Mouse (Mus musculus) kidney, embryonic 15.5 days (tissue): ENCODE results near the gene Rhoj. TPM values are rescaled to one million over a fixed set of nuclear protein-coding genes. Genes with fewer than 3 reads are reported as not detected.

Experiments used
- ATAC-seq: fragments of 200-750 bp; cut with Nextera tagmentation; replicated peaks from 2 replicates; pipeline ENCODE4 v1.8.0; 2017; ENCODE audit warnings: moderate TSS enrichment; ENCODE audit not compliant: low FRiP score
- H3K27ac ChIP-seq: fragments of 300-500 bp; sonication (generic); 2 replicates; pipeline ENCODE4 v1.5.1; 2015; ENCODE audit warnings: mild to moderate bottlenecking, inconsistent platforms
- H3K27me3 ChIP-seq: fragments of 300-500 bp; sonication (generic); 2 replicates; pipeline ENCODE4 v1.6.1; 2015; ENCODE audit warnings: inconsistent platforms
- H3K36me3 ChIP-seq: fragments of 300-500 bp; sonication (generic); 2 replicates; pipeline ENCODE4 v1.6.1; 2015; ENCODE audit warnings: inconsistent platforms
- H3K4me1 ChIP-seq: fragments of 300-500 bp; sonication (generic); 2 replicates; pipeline ENCODE4 v1.6.1; 2015; ENCODE audit warnings: inconsistent platforms
- H3K4me2 ChIP-seq: fragments of 300-500 bp; sonication (generic); 2 replicates; pipeline ENCODE4 v1.6.1; 2015; ENCODE audit warnings: moderate library complexity, mild to moderate bottlenecking, inconsistent platforms
- H3K4me3 ChIP-seq: fragments of 300-500 bp; sonication (generic); replicated peaks from 2 replicates; pipeline ENCODE4 v1.5.1; 2015; ENCODE audit warnings: mild to moderate bottlenecking, inconsistent platforms
- H3K9ac ChIP-seq: fragments of 300-500 bp; sonication (generic); 2 replicates; pipeline ENCODE4 v1.6.1; 2015; ENCODE audit warnings: mild to moderate bottlenecking, inconsistent platforms
- H3K9me3 ChIP-seq: fragments of 300-500 bp; sonication (generic); replicated peaks from 2 replicates; pipeline ENCODE4 v1.6.1; 2016; ENCODE audit warnings: inconsistent platforms
- WGBS: fragments of 180-500 bp; shearing (Covaris S2); methylation state at CpG from one replicate; pipeline ENCODE4 v1.1.7; 2015; ENCODE audit warnings: mixed read lengths; 5-methylcytosine and 5-hydroxymethylcytosine counted together
- polyA plus RNA-seq: library from polyadenylated mRNA; unstranded; fragments of >200 nt; fragmentation: Nextera tagmentation; extraction: Ambion mirVana; gene quantifications from 2 replicates; pipeline ENCODE4 v1.2.1, GENCODE M21; 2015

Gene Rhoj
- polyA plus RNA-seq, 1 experiment from 2014 or later = 59.7 TPM

GRCm38 (mm10) chr12:75369418-75369851 lies 61.3 kb downstream of the Rhoj start:
- Histone ChIP-seq H3K36me3 (no peaks in the 10 kb centered on the region), H3K27me3 (no peaks in the 10 kb centered on the region), H3K4me3 (no peak overlapping the region), H3K4me2 (no peak overlapping the region), H3K4me1 (peaks cover 7% of the 10 kb centered on the region; the same call in 1 of the 2 replicates), H3K27ac (no peak overlapping the region), H3K9me3 (no peaks in the 10 kb centered on the region), H3K9ac (no peak overlapping the region)
- WGBS = 49% methylated on average over 2 of the region's 2 CpGs
- no peak for ATAC-seq

GRCm38 (mm10) chr12:75374437-75374836 lies 66.3 kb downstream of the Rhoj start:
- no peak for ATAC-seq
- H3K4me3 ChIP-seq = no peak overlapping the region
- WGBS = 91% methylated on average over 10 of the region's 10 CpGs

GRCm38 (mm10) chr12:75375060-75375459 lies 66.9 kb downstream of the Rhoj start:
- no peak for ATAC-seq
- no peak overlapping the region for H3K27ac ChIP-seq
- no peak overlapping the region for H3K9ac ChIP-seq
- H3K36me3 ChIP-seq = peaks cover 9% of the 10 kb centered on the region
- H3K27me3 ChIP-seq = no peaks in the 10 kb centered on the region
- H3K9me3 ChIP-seq = no peaks in the 10 kb centered on the region
- no peaks in the 10 kb centered on the region for H3K4me1 ChIP-seq
- H3K4me2 ChIP-seq = no peak overlapping the region
- 92% methylated on average over 12 of the region's 12 CpGs for WGBS
- no peak overlapping the region for H3K4me3 ChIP-seq

More at GRCm38 (mm10) chr12:75374437-75374836, 66.3 kb downstream of the Rhoj start:
- Histone ChIP-seq H3K4me2 (no peak overlapping the region), H3K36me3 (peaks cover 9% of the 10 kb centered on the region), H3K4me1 (no peaks in the 10 kb centered on the region), H3K9me3 (no peaks in the 10 kb centered on the region), H3K9ac (no peak overlapping the region), H3K27me3 (no peaks in the 10 kb centered on the region), H3K27ac (no peak overlapping the region)

GRCm38 (mm10) chr12:75376126-75376525 lies 68.0 kb downstream of the Rhoj start:
- no peak overlapping the region for H3K4me2 ChIP-seq
- H3K4me1 ChIP-seq = no peaks in the 10 kb centered on the region
- H3K4me3 ChIP-seq = no peak overlapping the region
- no peaks in the 10 kb centered on the region for H3K27me3 ChIP-seq
- no peak for ATAC-seq
- H3K27ac ChIP-seq = no peak overlapping the region
- no peaks in the 10 kb centered on the region for H3K9me3 ChIP-seq
- H3K9ac ChIP-seq = no peak overlapping the region
- WGBS = 87% methylated on average over 6 of the region's 6 CpGs
- peaks cover 9% of the 10 kb centered on the region for H3K36me3 ChIP-seq

GRCm38 (mm10) chr12:75386731-75387130 lies 78.6 kb downstream of the Rhoj start:
- WGBS = 94% methylated on average over 9 of the region's 9 CpGs
- no peaks in the 10 kb centered on the region for H3K36me3 ChIP-seq

GRCm38 (mm10) chr12:75387156-75387555 lies 79.0 kb downstream of the Rhoj start:
- 89% methylated on average over 8 of the region's 8 CpGs for WGBS
- H3K4me1 ChIP-seq = no peaks in the 10 kb centered on the region

More at GRCm38 (mm10) chr12:75386731-75387130, 78.6 kb downstream of the Rhoj start:
- no peak overlapping the region for H3K9ac ChIP-seq
- H3K9me3 ChIP-seq = no peaks in the 10 kb centered on the region
- no peaks in the 10 kb centered on the region for H3K27me3 ChIP-seq
- no peak for ATAC-seq
- no peak overlapping the region for H3K4me2 ChIP-seq
- H3K27ac ChIP-seq = no peak overlapping the region
- H3K4me3 ChIP-seq = no peak overlapping the region
- H3K4me1 ChIP-seq = no peaks in the 10 kb centered on the region

GRCm38 (mm10) chr12:75387846-75388245 lies 79.7 kb downstream of the Rhoj start:
- no peaks in the 10 kb centered on the region for H3K9me3 ChIP-seq
- H3K4me1 ChIP-seq = no peaks in the 10 kb centered on the region
- no peak overlapping the region for H3K4me2 ChIP-seq
- WGBS = 82% methylated on average over 15 of the region's 15 CpGs
- H3K4me3 ChIP-seq = no peak overlapping the region
- no peak for ATAC-seq
- H3K27me3 ChIP-seq = no peaks in the 10 kb centered on the region
- H3K27ac ChIP-seq = no peak overlapping the region
- no peak overlapping the region for H3K9ac ChIP-seq
- H3K36me3 ChIP-seq = 0 out of 2 replicates have a peak, but pooled peaks cover 3% of the 10 kb centered on the region

More at GRCm38 (mm10) chr12:75387156-75387555, 79.0 kb downstream of the Rhoj start:
- ATAC-seq = no peak
- Histone ChIP-seq H3K27ac (no peak overlapping the region), H3K27me3 (no peaks in the 10 kb centered on the region), H3K36me3 (no peaks in the 10 kb centered on the region), H3K9ac (no peak overlapping the region), H3K4me2 (no peak overlapping the region), H3K4me3 (no peak overlapping the region), H3K9me3 (no peaks in the 10 kb centered on the region)

- WGBS = 85% methylated on average over 9 of the region's 9 CpGs
- no peak for ATAC-seq
- Histone ChIP-seq H3K27ac (no peak overlapping the region), H3K27me3 (no peaks in the 10 kb centered on the region), H3K4me3 (no peak overlapping the region), H3K36me3 (0 out of 2 replicates have a peak, but pooled peaks cover 4% of the 10 kb centered on the region), H3K4me1 (no peaks in the 10 kb centered on the region), H3K9me3 (no peaks in the 10 kb centered on the region), H3K4me2 (no peak overlapping the region), H3K9ac (no peak overlapping the region)
Measured at GRCm38 (mm10) chr12:75388521-75388920, 80.4 kb downstream of the Rhoj start.

- H3K27me3 ChIP-seq = no peaks in the 10 kb centered on the region
- no peak overlapping the region for H3K4me3 ChIP-seq
- H3K9me3 ChIP-seq = no peaks in the 10 kb centered on the region
- H3K9ac ChIP-seq = no peak overlapping the region
- 43% methylated on average over 20 of the region's 20 CpGs for WGBS
- no peaks in the 10 kb centered on the region for H3K4me1 ChIP-seq
- H3K4me2 ChIP-seq = no peak overlapping the region
- H3K27ac ChIP-seq = no peak overlapping the region
- ATAC-seq = no peak
- H3K36me3 ChIP-seq = 0 out of 2 replicates have a peak, but pooled peaks cover 4% of the 10 kb centered on the region
Measured at GRCm38 (mm10) chr12:75389308-75390135, 81.4 kb downstream of the Rhoj start.

GRCm38 (mm10) chr12:75391526-75391925 lies 83.4 kb downstream of the Rhoj start:
- Histone ChIP-seq H3K4me2 (no peak overlapping the region), H3K36me3 (0 out of 2 replicates have a peak, but pooled peaks cover 4% of the 10 kb centered on the region), H3K9ac (no peak overlapping the region), H3K4me3 (no peak overlapping the region), H3K27ac (no peak overlapping the region), H3K9me3 (no peaks in the 10 kb centered on the region), H3K4me1 (no peaks in the 10 kb centered on the region), H3K27me3 (no peaks in the 10 kb centered on the region)
- ATAC-seq = no peak
- WGBS = 75% methylated on average over 9 of the region's 9 CpGs

- no peaks in the 10 kb centered on the region for H3K27me3 ChIP-seq
- H3K9me3 ChIP-seq = no peaks in the 10 kb centered on the region
- H3K4me2 ChIP-seq = no peak overlapping the region
- WGBS = 74% methylated on average over 20 of the region's 20 CpGs
- H3K4me1 ChIP-seq = 0 out of 2 replicates have a peak, but pooled peaks cover 3% of the 10 kb centered on the region
- ATAC-seq = no peak
- H3K27ac ChIP-seq = no peak overlapping the region
- no peak overlapping the region for H3K4me3 ChIP-seq
- H3K36me3 ChIP-seq = 0 out of 2 replicates have a peak, but pooled peaks cover 4% of the 10 kb centered on the region
- H3K9ac ChIP-seq = no peak overlapping the region
Measured at GRCm38 (mm10) chr12:75394011-75394773, 86.1 kb downstream of the Rhoj start.

- Histone ChIP-seq H3K4me1 (0 out of 2 replicates have a peak, but pooled peaks cover 3% of the 10 kb centered on the region), H3K9ac (no peak overlapping the region), H3K9me3 (no peaks in the 10 kb centered on the region), H3K4me3 (no peak overlapping the region), H3K27me3 (no peaks in the 10 kb centered on the region), H3K27ac (no peak overlapping the region), H3K36me3 (0 out of 2 replicates have a peak, but pooled peaks cover 6% of the 10 kb centered on the region), H3K4me2 (no peak overlapping the region)
- WGBS = 49% methylated on average over 3 of the region's 3 CpGs
- no peak for ATAC-seq
Measured at GRCm38 (mm10) chr12:75396616-75397015, 88.5 kb downstream of the Rhoj start.
